Mouse (Mus musculus): ENCODE measurements around the gene Vps52. TPM values are rescaled to one million over a fixed set of nuclear protein-coding genes. Genes with fewer than 3 reads are reported as not detected.

Gene Vps52
- polyA plus RNA-seq, 1 experiment from 2014 or later, result 46.3 TPM

- no peak overlapping the region for H3K4me3 ChIP-seq (ENCODE audit: low read length)
- no peaks in the 10 kb centered on the region for H3K27me3 ChIP-seq (replicated peaks; ENCODE audit: control insufficient read depth, insufficient read depth, low read length)
- H3K36me3 ChIP-seq (ENCODE audit: control insufficient read depth, insufficient read depth, low read length), result no peaks in the 10 kb centered on the region
- H3K4me1 ChIP-seq (ENCODE audit: control insufficient read depth, insufficient read depth, low read length), result no peaks in the 10 kb centered on the region
- ATAC-seq, result no peak
- H3K27ac ChIP-seq (ENCODE audit: low read length), result no peak overlapping the region
- no peak overlapping the region for H3K4me2 ChIP-seq (ENCODE audit: low read depth, low read length)
- H3K9ac ChIP-seq (ENCODE audit: low read depth, low read length), result no peak overlapping the region
- WGBS, result 93% methylated on average over 8 of the region's 8 CpGs
- no peaks in the 10 kb centered on the region for H3K9me3 ChIP-seq (ENCODE audit: control insufficient read depth, low read length)
These were observed 57.8 kb downstream of the Vps52 start for GRCm38 (mm10) chr17:34013436-34013835.

Other genes starting within 250 kb of the Vps52 start
- gene March2, start 237.1 kb upstream of the Vps52 start, polyA plus RNA-seq (2015; fragmentation: Nextera tagmentation; extraction: Ambion mirVana), result 50.4 and 54.7 TPM in 2 replicates
- 193 and 220 TPM in 2 replicates for gene Rab11b, start 195.3 kb upstream of the Vps52 start, polyA plus RNA-seq (2015; fragmentation: Nextera tagmentation; extraction: Ambion mirVana)
- gene Angptl4, start 174.0 kb upstream of the Vps52 start, polyA plus RNA-seq (2015; fragmentation: Nextera tagmentation; extraction: Ambion mirVana), result 22.4 and 24.5 TPM in 2 replicates
- 22.7 and 23.5 TPM in 2 replicates for gene Kank3, start 145.3 kb upstream of the Vps52 start, polyA plus RNA-seq (2015; fragmentation: Nextera tagmentation; extraction: Ambion mirVana)
- 838 and 894 TPM in 2 replicates for gene Rps28, start 131.2 kb upstream of the Vps52 start, polyA plus RNA-seq (2015; fragmentation: Nextera tagmentation; extraction: Ambion mirVana)
- gene Ndufa7, start 131.2 kb upstream of the Vps52 start, polyA plus RNA-seq (2015; fragmentation: Nextera tagmentation; extraction: Ambion mirVana), result 533 and 550 TPM in 2 replicates
- 47.6 and 53.8 TPM in 2 replicates for gene Cd320, start 112.7 kb upstream of the Vps52 start, polyA plus RNA-seq (2015; fragmentation: Nextera tagmentation; extraction: Ambion mirVana)
- gene Gm7029, start 82.0 kb upstream of the Vps52 start, polyA plus RNA-seq (2015; fragmentation: Nextera tagmentation; extraction: Ambion mirVana), result not detected in 2 replicates
- gene Kifc1, start 65.2 kb upstream of the Vps52 start, polyA plus RNA-seq (2015; fragmentation: Nextera tagmentation; extraction: Ambion mirVana), result 5.9 and 7.0 TPM in 2 replicates
- gene Platr17, start 50.7 kb upstream of the Vps52 start, polyA plus RNA-seq (2015; fragmentation: Nextera tagmentation; extraction: Ambion mirVana), result 0.40 TPM in 1 of 2 replicates, not detected in the other
- 37.6 and 41.6 TPM in 2 replicates for gene Daxx, start 46.4 kb upstream of the Vps52 start, polyA plus RNA-seq (2015; fragmentation: Nextera tagmentation; extraction: Ambion mirVana)
- gene Tapbp, start 39.9 kb upstream of the Vps52 start, polyA plus RNA-seq (2015; fragmentation: Nextera tagmentation; extraction: Ambion mirVana), result 44.5 and 45.8 TPM in 2 replicates
- gene Zbtb22, start 39.9 kb upstream of the Vps52 start, polyA plus RNA-seq (2015; fragmentation: Nextera tagmentation; extraction: Ambion mirVana), result 12.9 and 15.0 TPM in 2 replicates
- gene Rgl2, start 26.3 kb upstream of the Vps52 start, polyA plus RNA-seq (2015; fragmentation: Nextera tagmentation; extraction: Ambion mirVana), result 24.4 and 25.9 TPM in 2 replicates
- gene Pfdn6, start 15.5 kb upstream of the Vps52 start, polyA plus RNA-seq (2015; fragmentation: Nextera tagmentation; extraction: Ambion mirVana), result 150 and 167 TPM in 2 replicates
- 24.3 and 26.1 TPM in 2 replicates for gene Wdr46, start 15.2 kb upstream of the Vps52 start, polyA plus RNA-seq (2015; fragmentation: Nextera tagmentation; extraction: Ambion mirVana)
- gene B3galt4, start 4.3 kb upstream of the Vps52 start, polyA plus RNA-seq (2015; fragmentation: Nextera tagmentation; extraction: Ambion mirVana), result 12.6 and 15.5 TPM in 2 replicates
- 1,753 and 1,902 TPM in 2 replicates for gene Rps18, start 189 bp downstream of the Vps52 start, polyA plus RNA-seq (2015; fragmentation: Nextera tagmentation; extraction: Ambion mirVana)
- gene H2-K1, start 44.5 kb downstream of the Vps52 start, polyA plus RNA-seq (2015; fragmentation: Nextera tagmentation; extraction: Ambion mirVana), result 307 and 325 TPM in 2 replicates
- 9.3 and 12.1 TPM in 2 replicates for gene Ring1, start 68.9 kb downstream of the Vps52 start, polyA plus RNA-seq (2015; fragmentation: Nextera tagmentation; extraction: Ambion mirVana)
- gene H2-Ke6, start 72.2 kb downstream of the Vps52 start, polyA plus RNA-seq (2015; fragmentation: Nextera tagmentation; extraction: Ambion mirVana), result 66.0 and 66.7 TPM in 2 replicates
- 171 and 176 TPM in 2 replicates for gene Slc39a7, start 75.9 kb downstream of the Vps52 start, polyA plus RNA-seq (2015; fragmentation: Nextera tagmentation; extraction: Ambion mirVana)
- gene Rxrb, start 76.0 kb downstream of the Vps52 start, polyA plus RNA-seq (2015; fragmentation: Nextera tagmentation; extraction: Ambion mirVana), result 37.6 and 38.4 TPM in 2 replicates
- gene Col11a2, start 83.6 kb downstream of the Vps52 start, polyA plus RNA-seq (2015; fragmentation: Nextera tagmentation; extraction: Ambion mirVana), result 0.20 and 0.45 TPM in 2 replicates
- 0.62 and 0.95 TPM in 2 replicates for gene H2-Oa, start 136.5 kb downstream of the Vps52 start, polyA plus RNA-seq (2015; fragmentation: Nextera tagmentation; extraction: Ambion mirVana)
- gene H2-DMa, start 163.7 kb downstream of the Vps52 start, polyA plus RNA-seq (2015; fragmentation: Nextera tagmentation; extraction: Ambion mirVana), result 13.4 and 15.3 TPM in 2 replicates
- 72.3 and 73.0 TPM in 2 replicates for gene Brd2, start 166.8 kb downstream of the Vps52 start, polyA plus RNA-seq (2015; fragmentation: Nextera tagmentation; extraction: Ambion mirVana)
- gene H2-DMb2, start 187.5 kb downstream of the Vps52 start, polyA plus RNA-seq (2015; fragmentation: Nextera tagmentation; extraction: Ambion mirVana), result 0.87 and 0.99 TPM in 2 replicates
- 3.0 and 3.6 TPM in 2 replicates for gene H2-DMb1, start 197.3 kb downstream of the Vps52 start, polyA plus RNA-seq (2015; fragmentation: Nextera tagmentation; extraction: Ambion mirVana)
- gene Tap1, start 231.7 kb downstream of the Vps52 start, polyA plus RNA-seq (2015; fragmentation: Nextera tagmentation; extraction: Ambion mirVana), result 8.4 and 8.5 TPM in 2 replicates
- 13.4 and 15.3 TPM in 2 replicates for gene Psmb9, start 232.0 kb downstream of the Vps52 start, polyA plus RNA-seq (2015; fragmentation: Nextera tagmentation; extraction: Ambion mirVana)
- gene Psmb8, start 241.9 kb downstream of the Vps52 start, polyA plus RNA-seq (2015; fragmentation: Nextera tagmentation; extraction: Ambion mirVana), result 20.7 and 23.1 TPM in 2 replicates
- gene Tap2, start 247.7 kb downstream of the Vps52 start, polyA plus RNA-seq (2015; fragmentation: Nextera tagmentation; extraction: Ambion mirVana), result 7.2 and 9.1 TPM in 2 replicates

Measured in intestine, embryonic 16.5 days (tissue).